9 mouse cellular contexts compared by ENCODE assay signal in genomic region chr5:65561125-65561893, GRCm38 (mm10). TPM values are rescaled to one million over a fixed set of nuclear protein-coding genes. Genes with fewer than 3 reads are reported as not detected.
A peak's percentile ranks its signal among the peaks of the same experiment; 100 is the strongest.
DNase-seq lines count a peak whose midpoint lies in the region; ATAC-seq lines count a peak whose summit lies in the region.
"Had no signal": no experiment of that assay in that cellular context is flagged by ENCODE, and none has a peak within 500 bp of the region (broad histone marks: within the 10 kb centered on the region; RNA-seq: fewer than 3 reads in every experiment).

No protein-coding gene starts in this region.

- DNase-seq in kidney, postnatal 14 days = no peak
- peak; percentile 39 for DNase-seq in WW6 (ENCODE audit: low read depth, low spot score)
- DNase-seq in cerebellum, adult 9-10 months = peak; percentile 43
- DNase-seq in right cerebral cortex, adult 2 months (ENCODE audit: low spot score in 2 of 2) = no peak
- DNase-seq in adrenal gland, adult 2 months = no peak

- ATAC-seq in kidney, embryonic 15.5 days (replicated peaks; ENCODE audit: low FRiP score) = peak; percentile 56
- 0 out of 2 replicates have a peak, but pooled peaks have one; percentile 24 for ATAC-seq in midbrain, embryonic 13.5 days

- WGBS in kidney, embryonic 15.5 days = 41% methylated on average over 19 of the region's 20 CpGs
- WGBS in midbrain, embryonic 13.5 days = 24% methylated on average over 19 of the region's 20 CpGs

- H3K4me3 ChIP-seq in kidney, embryonic 15.5 days (replicated peaks) = no peak overlapping the region
- no peak overlapping the region for H3K4me3 ChIP-seq in midbrain, embryonic 13.5 days (replicated peaks)
- H3K4me3 ChIP-seq: embryonic facial prominence, embryonic 15.5 days had no signal

- no peak overlapping the region for H3K4me2 ChIP-seq in kidney, embryonic 15.5 days
- no peak overlapping the region for H3K4me2 ChIP-seq in midbrain, embryonic 13.5 days (replicated peaks)
- H3K4me2 ChIP-seq: embryonic facial prominence, embryonic 15.5 days had no signal

- no peak overlapping the region for H3K9ac ChIP-seq in kidney, embryonic 15.5 days
- no peak overlapping the region for H3K9ac ChIP-seq in midbrain, embryonic 13.5 days (replicated peaks)
- H3K9ac ChIP-seq: embryonic facial prominence, embryonic 15.5 days; liver, embryonic 14.5 days had no signal

- H3K27ac ChIP-seq in kidney, embryonic 15.5 days = no peak overlapping the region
- H3K27ac ChIP-seq in midbrain, embryonic 13.5 days = peak overlapping the region; percentile 21; the same call in 1 of the 2 replicates
- H3K27ac ChIP-seq: embryonic facial prominence, embryonic 15.5 days; liver, embryonic 14.5 days had no signal

- no peaks in the 10 kb centered on the region for H3K27me3 ChIP-seq in kidney, embryonic 15.5 days
- no peaks in the 10 kb centered on the region for H3K27me3 ChIP-seq in midbrain, embryonic 13.5 days
- H3K27me3 ChIP-seq: embryonic facial prominence, embryonic 15.5 days had no signal

- peaks cover 13% of the 10 kb centered on the region for H3K4me1 ChIP-seq in kidney, embryonic 15.5 days
- H3K4me1 ChIP-seq in midbrain, embryonic 13.5 days (replicated peaks) = peaks cover 9% of the 10 kb centered on the region

- H3K9me3 ChIP-seq in kidney, embryonic 15.5 days (replicated peaks) = no peaks in the 10 kb centered on the region
- H3K9me3 ChIP-seq in midbrain, embryonic 13.5 days = no peaks in the 10 kb centered on the region
- H3K9me3 ChIP-seq: embryonic facial prominence, embryonic 15.5 days had no signal

- H3K36me3 ChIP-seq in kidney, embryonic 15.5 days = no peaks in the 10 kb centered on the region
- no peaks in the 10 kb centered on the region for H3K36me3 ChIP-seq in midbrain, embryonic 13.5 days
- H3K36me3 ChIP-seq: embryonic facial prominence, embryonic 15.5 days had no signal

RNA-seq across cellular contexts. Expression of gene Ube2k, which starts 24.3 kb away (rescaled TPM):
- 171 and 184 TPM in 2 replicates for polyA plus RNA-seq in kidney, embryonic 15.5 days (2015; fragmentation: Nextera tagmentation; extraction: Ambion mirVana)
- polyA plus RNA-seq in midbrain, embryonic 13.5 days (2015; fragmentation: Nextera tagmentation; extraction: Ambion mirVana) = 197 and 204 TPM in 2 replicates
- 100 to 1,000 TPM in 1 of 2 experiments, 10 to 100 TPM in 1; 89.5 to 103 TPM for total RNA-seq in adrenal gland, adult 2 months (2021)
- 3.5 and 5.7 TPM in 2 replicates for polyA plus RNA-seq in adrenal gland, adult 2 months (2012; rRNA removed)

RNA-seq across cellular contexts. Expression of gene Smim14, which starts 24.3 kb away (rescaled TPM):
- 96.9 and 107 TPM in 2 replicates for polyA plus RNA-seq in kidney, embryonic 15.5 days (2015; fragmentation: Nextera tagmentation; extraction: Ambion mirVana)
- 164 and 167 TPM in 2 replicates for polyA plus RNA-seq in midbrain, embryonic 13.5 days (2015; fragmentation: Nextera tagmentation; extraction: Ambion mirVana)
- 100 to 1,000 TPM; 177 to 196 TPM for total RNA-seq in adrenal gland, adult 2 months (2021)
- 138 and 142 TPM in 2 replicates for polyA plus RNA-seq in adrenal gland, adult 2 months (2012; rRNA removed)

Comparison
In these comparisons a context has a peak if more than half of its experiments do, and no peak if none do; other contexts are left out.
1. DNase-seq: peak in WW6 (single experiment) and cerebellum, adult 9-10 months (single experiment); none in kidney, postnatal 14 days (single experiment), right cerebral cortex, adult 2 months (0 of 2) and adrenal gland, adult 2 months (single experiment).
2. RNA of gene Ube2k, which starts 24.3 kb away (polyA plus RNA-seq): 197 to 204 TPM in midbrain, embryonic 13.5 days and 171 to 184 TPM in kidney, embryonic 15.5 days; 3.5 to 5.7 TPM in adrenal gland, adult 2 months; every median in the first group is over 10 times any median in the second.